In the genomic region with DNA sequence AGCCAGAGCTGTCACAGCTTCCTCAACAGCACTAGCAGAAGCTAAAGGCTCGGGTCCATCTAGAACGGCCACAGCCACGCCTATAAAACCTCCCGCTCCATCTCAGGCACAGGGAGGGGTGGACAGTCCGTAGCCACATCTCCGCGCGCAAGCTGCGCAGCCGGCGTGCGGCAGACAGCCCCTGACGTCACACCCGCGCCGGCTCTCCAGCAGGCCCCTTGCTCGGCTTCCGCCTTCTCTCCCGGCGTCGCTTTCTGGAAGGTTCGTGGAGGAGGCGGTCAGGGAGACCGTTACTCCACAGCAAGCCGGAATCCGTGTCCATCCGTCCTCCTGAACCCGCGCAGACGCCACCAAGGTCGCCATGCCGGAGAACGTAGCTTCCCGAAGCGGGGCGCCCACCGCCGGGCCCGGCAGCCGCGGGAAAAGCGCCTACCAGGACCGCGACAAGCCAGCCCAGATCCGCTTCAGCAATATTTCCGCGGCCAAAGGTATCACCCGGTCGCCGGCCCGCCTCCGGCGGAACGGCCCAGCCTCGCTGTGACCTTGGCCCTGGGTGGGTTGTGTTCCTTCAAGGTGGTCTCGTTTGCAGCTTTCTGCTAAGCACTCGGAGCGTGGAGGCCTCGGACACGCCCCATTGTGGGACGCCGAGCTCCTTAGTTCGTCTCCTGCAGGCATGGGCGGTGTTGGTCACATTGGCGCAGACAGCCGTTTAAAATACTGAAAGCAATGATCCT, we compare ENCODE assay signal across 8 mouse cellular contexts. TPM values are rescaled to one million over a fixed set of nuclear protein-coding genes. Genes with fewer than 3 reads are reported as not detected.
DNase-seq lines count a peak whose midpoint lies in the region; ATAC-seq and TF ChIP-seq lines count a peak whose summit lies in the region.

A gene (plus strand): TSS at position 127 of the 734 bp plus-strand sequence.

- DNase-seq in G1E (ENCODE audit: low spot score): peak; percentile 85
- DNase-seq in cerebellum, adult 18-20 months: peak; percentile 92 to 95
- peak; percentile 95 for DNase-seq in forebrain, postnatal 0 days
- peak; percentile 94 for DNase-seq in heart, postnatal 4 days
- DNase-seq in layer of hippocampus, adult 9-10 months (ENCODE audit: low spot score): peak; percentile 73
- peak; percentile 90 for DNase-seq in ovary, postnatal 10 days (ENCODE audit: low spot score)
- peak; percentile 79 to 83 for DNase-seq in thymus, postnatal 10 days (ENCODE audit: low spot score in 2 of 2)

- H3K27ac ChIP-seq in forebrain, postnatal 0 days (ENCODE audit: low read depth, low read length): peak within 1 kb of the TSS; percentile 93
- peak within 1 kb of the TSS; percentile 95 for H3K27ac ChIP-seq in lung, embryonic 16.5 days (ENCODE audit: low read length)

- ATAC-seq in G1E (ENCODE audit: extremely low read depth, insufficient number of reproducible peaks, low FRiP score, poor library complexity, severe bottlenecking): peak; percentile 94
- peak; percentile 99 for ATAC-seq in forebrain, postnatal 0 days
- peak; percentile 99 for ATAC-seq in lung, embryonic 16.5 days (ENCODE audit: low read depth)

- no peaks in the 10 kb centered on the region for H3K9me3 ChIP-seq in G1E (replicated peaks)
- no peaks in the 10 kb centered on the region for H3K9me3 ChIP-seq in forebrain, postnatal 0 days (ENCODE audit: low read length)
- H3K9me3 ChIP-seq in lung, embryonic 16.5 days (ENCODE audit: control insufficient read depth, low read length): no peaks in the 10 kb centered on the region

- peak within 1 kb of the TSS; percentile 83 for H3K9ac ChIP-seq in forebrain, postnatal 0 days
- peak within 1 kb of the TSS; percentile 88 for H3K9ac ChIP-seq in lung, embryonic 16.5 days (ENCODE audit: low read length)

- peaks cover 24% of the 10 kb centered on the region for H3K4me1 ChIP-seq in G1E (ENCODE audit: insufficient read depth, low read depth, low read length)
- peaks cover 4% of the 10 kb centered on the region; the same call in 1 of the 2 replicates for H3K4me1 ChIP-seq in forebrain, postnatal 0 days (ENCODE audit: insufficient read depth)
- H3K4me1 ChIP-seq in lung, embryonic 16.5 days (replicated peaks; ENCODE audit: control insufficient read depth, insufficient read depth, low read length): peaks cover 8% of the 10 kb centered on the region

- H3K27me3 ChIP-seq in G1E (ENCODE audit: insufficient read depth, low read length): no peaks in the 10 kb centered on the region
- no peaks in the 10 kb centered on the region for H3K27me3 ChIP-seq in forebrain, postnatal 0 days (ENCODE audit: insufficient read depth, low read length)
- H3K27me3 ChIP-seq in lung, embryonic 16.5 days (ENCODE audit: control insufficient read depth, insufficient read depth, low read depth, low read length): no peaks in the 10 kb centered on the region

- TF ChIP-seq CTCF in G1E (IDR thresholded peaks at IDR 0.05; ENCODE audit: low read depth, low read length): no peak
- 0 out of 2 replicates have a peak, but pooled peaks have one; percentile 1 for TF ChIP-seq CTCF in forebrain, postnatal 0 days (IDR thresholded peaks at IDR 0.05; ENCODE audit: low read depth)

- WGBS in forebrain, postnatal 0 days: under 1% methylated on average over 63 of the region's 66 CpGs
- under 1% methylated on average over 64 of the region's 66 CpGs for WGBS in lung, embryonic 16.5 days

- peak within 1 kb of the TSS; percentile 70 for H3K4me2 ChIP-seq in forebrain, postnatal 0 days (ENCODE audit: low read depth)
- peak within 1 kb of the TSS; percentile 91 for H3K4me2 ChIP-seq in lung, embryonic 16.5 days (ENCODE audit: low read depth, low read length)

- peak within 1 kb of the TSS; percentile 93 for H3K4me3 ChIP-seq in G1E (ENCODE audit: low read depth, low read length)
- H3K4me3 ChIP-seq in forebrain, postnatal 0 days (ENCODE audit: low read depth, low read length): peak within 1 kb of the TSS; percentile 73
- peak within 1 kb of the TSS; percentile 97 for H3K4me3 ChIP-seq in lung, embryonic 16.5 days (ENCODE audit: low read length)

- H3K36me3 ChIP-seq in G1E (replicated peaks): peaks cover 31% of the 10 kb centered on the region
- peaks cover 17% of the 10 kb centered on the region for H3K36me3 ChIP-seq in forebrain, postnatal 0 days (ENCODE audit: insufficient read depth)
- H3K36me3 ChIP-seq in lung, embryonic 16.5 days (ENCODE audit: control insufficient read depth, insufficient read depth, low read length): peaks cover 14% of the 10 kb centered on the region

RNA-seq across cellular contexts. Expression of the gene that starts here (rescaled TPM):
- total RNA-seq in G1E (2014; fragmentation: Nextera tagmentation) (316 and 338 TPM in 2 replicates), G1E (2017) (354 and 358 TPM in 2 replicates)
- polyA plus RNA-seq in G1E (2012): 847 and 1,153 TPM in 2 replicates
- total RNA-seq in forebrain, postnatal 0 days (2014; rRNA removed): 236 and 265 TPM in 2 replicates
- polyA plus RNA-seq in forebrain, postnatal 0 days (2015; fragmentation: Nextera tagmentation; extraction: Ambion mirVana): 269 and 271 TPM in 2 replicates
- total RNA-seq in heart, postnatal 4 days (2021): 100 to 1,000 TPM; 150 to 156 TPM
- 237 and 240 TPM in 2 replicates for polyA plus RNA-seq in lung, embryonic 16.5 days (2015; fragmentation: Nextera tagmentation; extraction: Ambion mirVana)

Comparison
In these comparisons a context has a peak if more than half of its experiments do, and no peak if none do; other contexts are left out.
1. Peak in every context shown above with its lines: DNase-seq, ATAC-seq, H3K4me3 ChIP-seq and H3K27ac ChIP-seq.